Mouse (Mus musculus) heart, embryonic 15.5 days (tissue): Measurements from ENCODE around the gene Mlec. TPM values are rescaled to one million over a fixed set of nuclear protein-coding genes. Genes with fewer than 3 reads are reported as not detected.

Source experiments
- ATAC-seq: fragments of 200-750 bp; cut with Nextera tagmentation; replicated peaks from 2 replicates; pipeline ENCODE4 v1.8.0; 2017; ENCODE audit warnings: low read depth, moderate TSS enrichment; ENCODE audit not compliant: insufficient number of reproducible peaks, insufficient read depth, low FRiP score
- H3K27ac ChIP-seq: fragments of 300-500 bp; sonication (generic); 2 replicates; pipeline ENCODE4 v1.5.1; 2015; ENCODE audit warnings: mild to moderate bottlenecking, inconsistent platforms
- H3K27me3 ChIP-seq: fragments of 300-500 bp; sonication (generic); 2 replicates; pipeline ENCODE4 v1.6.1; 2015; ENCODE audit warnings: inconsistent platforms
- H3K36me3 ChIP-seq: fragments of 300-500 bp; sonication (generic); 2 replicates; pipeline ENCODE4 v1.6.1; 2015; ENCODE audit warnings: mild to moderate bottlenecking, inconsistent platforms
- H3K4me1 ChIP-seq: fragments of 300-500 bp; sonication (generic); replicated peaks from 2 replicates; pipeline ENCODE4 v1.6.1; 2015; ENCODE audit warnings: inconsistent platforms
- H3K4me2 ChIP-seq: fragments of 300-500 bp; sonication (generic); 2 replicates; pipeline ENCODE4 v1.6.1; 2015; ENCODE audit warnings: inconsistent platforms, mild to moderate bottlenecking, moderate library complexity
- H3K4me3 ChIP-seq: fragments of 300-500 bp; sonication (generic); 2 replicates; pipeline ENCODE4 v1.5.1; 2015; ENCODE audit warnings: mild to moderate bottlenecking, inconsistent platforms
- H3K9ac ChIP-seq: fragments of 300-500 bp; sonication (generic); 2 replicates; pipeline ENCODE4 v1.6.1; 2015; ENCODE audit warnings: mild to moderate bottlenecking, inconsistent platforms
- H3K9me3 ChIP-seq: fragments of 300-500 bp; sonication (generic); replicated peaks from 2 replicates; pipeline ENCODE4 v1.6.1; 2016; ENCODE audit warnings: inconsistent platforms
- WGBS: fragments of 180-500 bp; shearing (Covaris S2); methylation state at CpG from one replicate; pipeline ENCODE4 v1.1.7; 2015; ENCODE audit warnings: mixed read lengths; 5-methylcytosine and 5-hydroxymethylcytosine counted together
- polyA plus RNA-seq: library from polyadenylated mRNA; unstranded; fragments of >200 nt; fragmentation: Nextera tagmentation; extraction: Ambion mirVana; gene quantifications from 2 replicates; pipeline ENCODE4 v1.2.1, GENCODE M21; 2015

The Mlec gene
- polyA plus RNA-seq, 1 experiment from 2014 or later, result 54.4 TPM

- H3K9ac ChIP-seq, result no peak overlapping the region
- no peak overlapping the region for H3K4me2 ChIP-seq
- peaks cover 57% of the 10 kb centered on the region for H3K36me3 ChIP-seq
- no peak for ATAC-seq
- no peaks in the 10 kb centered on the region for H3K9me3 ChIP-seq
- H3K27ac ChIP-seq, result no peak overlapping the region
- no peaks in the 10 kb centered on the region for H3K27me3 ChIP-seq
- WGBS, result 80% methylated on average over 3 of the region's 3 CpGs
- H3K4me1 ChIP-seq, result peaks cover 6% of the 10 kb centered on the region
- no peak overlapping the region for H3K4me3 ChIP-seq
Observed at GRCm38 (mm10) chr5:115147388-115147787, 10.6 kb downstream of the Mlec start.

GRCm38 (mm10) chr5:115146747-115147130 is 11.2 kb downstream of the Mlec start:
- peaks cover 57% of the 10 kb centered on the region for H3K36me3 ChIP-seq
- no peak overlapping the region for H3K4me2 ChIP-seq
- H3K27me3 ChIP-seq, result no peaks in the 10 kb centered on the region
- H3K4me1 ChIP-seq, result no peaks in the 10 kb centered on the region
- H3K9ac ChIP-seq, result no peak overlapping the region
- H3K27ac ChIP-seq, result no peak overlapping the region
- H3K9me3 ChIP-seq, result no peaks in the 10 kb centered on the region
- no peak for ATAC-seq
- no peak overlapping the region for H3K4me3 ChIP-seq

- 76% methylated on average over 6 of the region's 6 CpGs for WGBS
- ATAC-seq, result no peak
- H3K4me2 ChIP-seq, result no peak overlapping the region
- H3K27ac ChIP-seq, result no peak overlapping the region
- H3K9ac ChIP-seq, result no peak overlapping the region
- H3K27me3 ChIP-seq, result no peaks in the 10 kb centered on the region
- no peak overlapping the region for H3K4me3 ChIP-seq
- no peaks in the 10 kb centered on the region for H3K9me3 ChIP-seq
- H3K36me3 ChIP-seq, result peaks cover 57% of the 10 kb centered on the region
- H3K4me1 ChIP-seq, result no peaks in the 10 kb centered on the region
Observed at GRCm38 (mm10) chr5:115145976-115146746, 11.8 kb downstream of the Mlec start.

- no peak for ATAC-seq
- Histone ChIP-seq H3K27ac (no peak overlapping the region), H3K9ac (no peak overlapping the region), H3K27me3 (no peaks in the 10 kb centered on the region), H3K4me2 (no peak overlapping the region), H3K9me3 (no peaks in the 10 kb centered on the region), H3K36me3 (peaks cover 50% of the 10 kb centered on the region), H3K4me3 (no peak overlapping the region), H3K4me1 (no peaks in the 10 kb centered on the region)
- 81% methylated on average over 11 of the region's 11 CpGs for WGBS
Observed at GRCm38 (mm10) chr5:115145253-115145968, 12.6 kb downstream of the Mlec start.

GRCm38 (mm10) chr5:115144471-115144870 is 13.5 kb downstream of the Mlec start:
- WGBS, result 72% methylated on average over 6 of the region's 6 CpGs
- Histone ChIP-seq H3K4me1 (no peaks in the 10 kb centered on the region), H3K4me3 (no peak overlapping the region), H3K9ac (no peak overlapping the region), H3K36me3 (peaks cover 40% of the 10 kb centered on the region), H3K27me3 (no peaks in the 10 kb centered on the region), H3K4me2 (no peak overlapping the region), H3K27ac (no peak overlapping the region), H3K9me3 (no peaks in the 10 kb centered on the region)
- no peak for ATAC-seq

- ATAC-seq, result no peak
- H3K36me3 ChIP-seq, result peaks cover 33% of the 10 kb centered on the region
- no peak overlapping the region for H3K27ac ChIP-seq
- H3K27me3 ChIP-seq, result no peaks in the 10 kb centered on the region
- H3K4me3 ChIP-seq, result no peak overlapping the region
- 72% methylated on average over 10 of the region's 10 CpGs for WGBS
- no peaks in the 10 kb centered on the region for H3K4me1 ChIP-seq
- H3K4me2 ChIP-seq, result no peak overlapping the region
- H3K9me3 ChIP-seq, result no peaks in the 10 kb centered on the region
- no peak overlapping the region for H3K9ac ChIP-seq
Observed at GRCm38 (mm10) chr5:115143552-115143951, 14.4 kb downstream of the Mlec start.

GRCm38 (mm10) chr5:115142166-115142697 is 15.7 kb downstream of the Mlec start:
- Histone ChIP-seq H3K9me3 (no peaks in the 10 kb centered on the region), H3K27ac (no peak overlapping the region), H3K9ac (no peak overlapping the region), H3K36me3 (peaks cover 19% of the 10 kb centered on the region), H3K4me3 (no peak overlapping the region), H3K27me3 (no peaks in the 10 kb centered on the region), H3K4me2 (no peak overlapping the region), H3K4me1 (no peaks in the 10 kb centered on the region)
- no peak for ATAC-seq
- WGBS, result 86% methylated on average over 9 of the region's 9 CpGs

GRCm38 (mm10) chr5:115140726-115141125 is 17.3 kb downstream of the Mlec start:
- no peak for ATAC-seq
- no peaks in the 10 kb centered on the region for H3K9me3 ChIP-seq
- H3K36me3 ChIP-seq, result 0 out of 2 replicates have a peak, but pooled peaks cover 5% of the 10 kb centered on the region
- no peak overlapping the region for H3K4me2 ChIP-seq
- no peaks in the 10 kb centered on the region for H3K4me1 ChIP-seq
- no peaks in the 10 kb centered on the region for H3K27me3 ChIP-seq
- 69% methylated on average over 3 of the region's 3 CpGs for WGBS
- no peak overlapping the region for H3K9ac ChIP-seq
- no peak overlapping the region for H3K27ac ChIP-seq
- H3K4me3 ChIP-seq, result no peak overlapping the region

- ATAC-seq, result no peak
- 67% methylated on average over 4 of the region's 4 CpGs for WGBS
- no peaks in the 10 kb centered on the region for H3K9me3 ChIP-seq
- H3K4me1 ChIP-seq, result peaks cover 2% of the 10 kb centered on the region
- no peak overlapping the region for H3K4me2 ChIP-seq
- no peak overlapping the region for H3K9ac ChIP-seq
- H3K27ac ChIP-seq, result no peak overlapping the region
- H3K4me3 ChIP-seq, result no peak overlapping the region
- no peaks in the 10 kb centered on the region for H3K27me3 ChIP-seq
- H3K36me3 ChIP-seq, result 0 out of 2 replicates have a peak, but pooled peaks cover 3% of the 10 kb centered on the region
Observed at GRCm38 (mm10) chr5:115139124-115139523, 18.9 kb downstream of the Mlec start.

- Histone ChIP-seq H3K4me1 (peaks cover 17% of the 10 kb centered on the region), H3K27me3 (no peaks in the 10 kb centered on the region), H3K9ac (peak within 1 kb of the TSS; percentile 75), H3K36me3 (0 out of 2 replicates have a peak, but pooled peaks cover 4% of the 10 kb centered on the region), H3K27ac (peak within 1 kb of the TSS; percentile 29; the same call in 1 of the 2 replicates), H3K4me3 (peak within 1 kb of the TSS; percentile 90), H3K4me2 (peak within 1 kb of the TSS; percentile 97), H3K9me3 (no peaks in the 10 kb centered on the region)
- WGBS, result under 1% methylated on average over 78 of the region's 81 CpGs
- ATAC-seq, result peak; percentile 95
Observed at GRCm38 (mm10) chr5:115134234-115135165, 23.5 kb downstream of the Mlec start, which contains the start of gene Unc119b. TSS of gene Unc119b (minus strand) at chr5:115134975.
